Mouse (Mus musculus) urinary bladder, postnatal 4 days (tissue): ENCODE measurements around the gene Cyp11a1.

ENCODE experiments used
- DNase-seq, 2 experiments: peaks; one replicate each; pipeline ENCODE4 v3.0.0; 2021 to 2022; ENCODE audit warnings: low spot score in 2 of 2

The Cyp11a1 gene

DNA sequence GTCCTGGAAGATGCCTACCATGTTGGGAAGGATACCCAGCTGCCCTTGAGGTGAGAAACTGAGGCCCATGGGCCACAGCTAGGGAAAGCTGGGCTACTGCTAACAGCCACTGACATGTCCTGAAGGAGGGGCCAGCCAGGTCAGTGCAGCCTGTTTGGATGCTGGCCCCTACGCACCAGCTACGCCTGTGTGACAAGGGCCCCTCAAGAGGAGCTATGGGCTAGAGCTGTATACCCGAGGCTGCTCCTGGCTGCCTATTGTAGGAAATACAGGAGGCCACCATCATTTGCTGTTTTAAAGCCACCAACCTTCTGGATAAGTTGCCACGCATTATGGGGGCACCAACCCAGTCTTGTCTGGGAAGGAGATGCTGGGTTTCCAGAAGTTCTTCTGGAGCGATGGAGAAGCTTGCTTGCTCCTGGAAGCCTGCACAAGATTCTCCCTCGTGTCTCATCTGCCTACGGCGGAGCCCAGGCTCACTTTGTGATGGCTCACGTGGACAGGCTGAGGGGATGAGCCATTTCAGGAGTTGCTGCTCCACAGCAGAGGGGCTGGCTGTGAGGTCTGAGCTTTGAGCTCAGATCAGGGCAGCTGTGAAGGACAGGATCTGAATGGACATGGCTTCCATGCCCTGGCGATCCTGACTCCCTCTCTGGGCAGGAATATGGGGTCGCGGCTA is 2.3 kb downstream of the Cyp11a1 start:
- no peak for DNase-seq

DNA sequence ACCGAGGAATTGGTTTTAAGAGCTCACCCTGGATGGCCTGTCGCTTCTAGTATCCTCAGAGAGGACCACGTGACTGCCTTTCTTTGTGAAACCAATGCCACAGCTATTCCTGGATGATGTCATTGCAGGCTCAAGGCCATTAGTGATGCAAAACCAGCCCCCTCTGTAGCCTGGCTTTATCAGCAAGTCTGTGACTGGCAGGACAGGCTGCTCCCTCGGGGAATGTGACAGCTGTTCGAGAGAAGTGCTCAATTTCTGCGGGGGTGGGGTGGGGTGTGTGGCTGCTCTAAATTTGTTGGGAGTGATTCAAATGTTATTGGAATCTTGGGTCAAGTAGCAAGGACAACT is 2.8 kb downstream of the Cyp11a1 start:
- DNase-seq, result peak in 1 of 2 experiments; percentile 42

DNA sequence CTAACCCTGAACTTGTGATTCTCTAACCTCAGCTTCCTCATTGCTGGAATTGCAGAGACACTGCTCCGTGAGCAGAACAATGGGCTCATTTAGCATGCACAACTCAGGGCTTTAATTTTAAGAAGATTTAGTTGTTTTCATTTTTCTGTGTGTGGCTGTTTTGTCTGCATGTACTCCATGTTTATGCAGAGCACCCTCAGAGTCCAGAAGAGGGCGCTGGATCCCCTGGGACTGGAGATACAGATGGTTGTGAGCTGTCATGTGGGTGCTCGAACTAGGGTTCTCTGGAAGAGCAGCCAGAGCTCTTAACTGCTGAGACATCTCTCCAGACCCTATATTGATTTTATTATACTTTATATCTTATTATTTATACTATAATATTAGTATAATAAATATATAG is 3.4 kb downstream of the Cyp11a1 start:
- no peak for DNase-seq

DNA sequence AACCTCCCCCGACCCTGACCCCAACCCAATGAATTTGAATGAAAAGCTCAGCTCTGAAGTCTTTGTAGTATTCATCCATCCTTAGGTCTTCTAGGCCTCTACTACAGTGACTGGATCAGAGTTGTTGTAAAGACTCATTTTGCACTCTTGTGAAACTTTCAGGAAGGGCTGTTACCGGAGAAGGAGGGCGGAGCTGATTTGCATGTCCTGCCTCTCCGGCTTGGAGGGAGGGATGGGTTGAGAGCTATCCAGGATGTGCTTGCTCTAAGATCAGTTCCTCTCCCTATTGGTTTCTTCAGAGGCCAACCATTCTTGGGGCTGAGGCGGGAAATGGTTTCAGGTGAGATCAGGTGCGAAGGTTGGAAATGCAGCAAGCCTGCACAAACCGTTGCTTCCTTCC is 4.8 kb downstream of the Cyp11a1 start:
- no peak for DNase-seq

DNA sequence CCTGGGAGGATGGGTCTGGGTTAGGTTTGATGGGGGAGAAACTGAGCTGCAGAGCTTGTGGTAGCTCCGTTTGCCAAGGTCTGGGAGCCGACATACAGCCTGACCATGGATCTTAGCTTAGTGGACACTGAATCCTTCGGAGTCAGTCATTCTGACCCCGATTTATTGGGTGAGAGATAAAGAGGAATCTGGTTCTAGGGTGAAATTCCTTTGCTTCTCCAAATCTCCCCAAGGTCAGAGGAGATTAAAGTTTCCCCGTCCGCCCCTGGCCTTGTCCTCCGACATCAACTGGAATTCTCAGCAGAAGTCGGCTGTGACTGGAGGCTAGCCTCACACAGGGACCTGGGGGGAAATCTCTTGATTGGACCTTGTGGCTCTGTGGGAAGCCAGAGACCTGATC is 5.3 kb downstream of the Cyp11a1 start:
- DNase-seq, result no peak

DNA sequence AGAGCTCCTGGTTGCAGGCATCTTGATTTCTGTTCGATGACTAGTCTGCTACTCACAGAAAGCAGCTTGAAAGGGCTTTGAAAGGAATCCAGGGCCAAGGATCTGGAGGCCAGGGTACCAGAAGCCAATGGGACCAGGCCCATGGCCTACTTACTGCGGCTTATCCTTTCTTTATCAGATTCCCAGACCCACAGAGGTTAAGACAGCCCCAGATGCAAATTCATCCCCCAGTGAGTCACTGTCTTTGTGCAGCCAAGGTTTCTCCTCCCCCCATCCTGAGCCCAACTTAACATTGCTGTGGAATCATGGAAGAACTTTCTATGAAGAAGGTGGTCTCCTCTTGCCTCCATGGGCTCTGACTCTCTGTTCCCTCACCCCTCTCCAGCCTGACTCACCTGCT is 6.3 kb downstream of the Cyp11a1 start:
- no peak for DNase-seq

DNA sequence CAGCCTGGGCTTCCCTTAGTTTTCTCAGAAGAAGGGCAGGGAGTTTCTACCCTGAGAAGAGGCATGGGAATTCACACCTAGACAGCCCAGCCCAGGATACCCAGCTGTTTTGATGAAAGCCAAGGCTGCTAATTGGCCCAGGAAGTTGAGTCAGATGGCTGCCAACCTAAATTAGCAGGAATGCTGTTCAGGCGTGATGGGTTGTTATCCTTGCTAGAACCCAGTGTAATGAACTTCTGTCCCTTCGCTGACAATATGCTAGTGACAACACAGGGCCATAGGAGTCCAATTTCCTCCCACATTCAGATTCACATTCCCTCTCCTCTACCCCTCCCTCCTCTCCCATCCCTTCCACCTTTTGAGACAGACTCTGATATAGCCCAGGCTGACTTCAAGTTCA is 6.7 kb downstream of the Cyp11a1 start:
- no peak for DNase-seq

DNA sequence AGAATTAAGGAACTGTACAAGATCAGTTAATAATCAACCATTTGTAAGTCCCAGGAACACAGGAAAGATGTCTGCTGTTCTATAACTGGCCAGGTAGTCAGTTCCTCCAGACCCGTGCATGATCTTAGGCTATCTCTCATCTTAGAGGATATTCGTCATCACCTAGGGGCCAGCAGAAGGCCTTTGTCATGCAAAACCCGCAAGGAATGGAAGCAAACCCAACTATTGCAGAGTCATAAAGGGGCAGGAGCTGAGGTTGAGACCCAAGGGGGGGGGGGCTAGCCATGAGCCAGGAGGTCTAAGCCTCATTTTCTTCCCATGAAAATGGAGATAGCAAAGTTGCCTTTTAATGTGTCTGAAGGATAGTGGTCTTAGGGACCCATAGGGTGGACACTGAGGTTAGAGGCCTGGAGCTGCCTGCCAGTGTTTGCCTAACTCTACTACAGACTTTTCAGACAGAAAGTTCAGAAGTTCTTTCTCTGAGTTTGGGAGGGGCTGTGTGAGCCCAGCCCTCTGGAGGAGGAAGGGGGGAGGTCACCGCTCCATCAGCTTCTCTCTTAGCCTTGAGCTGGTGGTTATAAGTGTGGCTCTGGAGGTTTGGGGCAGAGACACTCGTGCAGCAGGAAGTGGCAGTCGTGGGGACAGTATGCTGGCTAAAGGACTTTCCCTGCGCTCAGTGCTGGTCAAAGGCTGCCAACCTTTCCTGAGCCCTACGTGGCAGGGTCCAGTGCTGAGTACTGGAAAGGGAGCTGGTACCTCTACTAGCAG is 8.4 kb downstream of the Cyp11a1 start:
- DNase-seq, result no peak

DNA sequence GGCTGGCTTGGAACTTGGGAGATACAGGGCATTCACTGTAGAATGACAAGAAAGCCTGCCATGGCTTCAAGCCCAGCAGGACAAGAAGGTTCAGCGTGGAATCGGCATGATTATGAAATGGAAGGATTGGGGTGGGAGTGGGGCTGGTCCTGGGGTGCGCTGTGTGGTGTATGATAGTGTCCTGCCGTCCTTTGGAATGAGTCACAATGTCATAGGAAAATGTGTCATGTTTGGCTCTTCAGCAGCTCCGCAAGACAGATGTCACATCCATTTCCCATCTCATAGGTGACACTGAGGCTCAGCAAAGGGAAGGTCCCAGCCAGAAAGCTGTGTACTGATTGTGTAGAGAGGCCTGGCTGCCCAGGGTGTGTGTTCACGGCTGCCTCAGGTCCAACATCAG is 9.6 kb downstream of the Cyp11a1 start:
- no peak for DNase-seq

DNA sequence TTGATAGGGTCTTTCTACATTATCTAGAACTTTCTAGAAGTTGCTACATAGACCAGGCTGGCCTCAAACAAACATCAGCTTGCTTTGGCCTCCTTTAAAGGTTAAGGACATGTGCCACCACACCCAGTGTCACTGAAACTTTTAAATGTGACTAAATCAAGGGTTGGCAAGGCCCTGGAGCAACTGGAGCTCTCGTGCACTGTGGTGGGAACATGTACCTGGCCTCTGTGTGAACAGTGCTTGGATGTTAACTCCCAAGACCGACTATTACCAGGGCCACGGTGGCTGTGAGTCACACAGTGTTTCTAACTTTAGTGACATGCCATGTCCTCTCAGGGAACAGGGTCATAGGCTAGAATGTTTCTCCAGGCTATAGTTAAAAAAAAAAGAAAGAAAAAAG is 10.8 kb downstream of the Cyp11a1 start:
- DNase-seq, result no peak

DNA sequence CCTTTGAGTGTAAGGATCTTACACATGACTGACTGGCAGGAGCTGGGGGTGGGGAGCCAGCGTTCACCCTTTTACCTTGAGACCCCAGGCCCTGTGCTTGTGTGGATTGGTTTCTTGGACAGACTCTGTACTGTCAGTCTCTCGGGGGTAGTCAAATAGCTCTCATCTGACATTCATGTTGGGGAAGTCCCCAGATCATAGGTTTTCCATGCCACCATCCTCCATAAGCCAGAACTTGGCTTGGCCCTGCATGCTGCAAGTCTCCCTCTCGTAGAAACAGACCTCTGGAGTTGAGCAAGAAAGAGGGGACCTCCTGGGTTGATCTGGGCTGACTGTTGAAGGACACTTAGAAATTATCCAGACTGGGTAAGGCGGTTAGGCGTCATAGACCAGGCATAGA is 12.2 kb downstream of the Cyp11a1 start:
- no peak for DNase-seq

DNA sequence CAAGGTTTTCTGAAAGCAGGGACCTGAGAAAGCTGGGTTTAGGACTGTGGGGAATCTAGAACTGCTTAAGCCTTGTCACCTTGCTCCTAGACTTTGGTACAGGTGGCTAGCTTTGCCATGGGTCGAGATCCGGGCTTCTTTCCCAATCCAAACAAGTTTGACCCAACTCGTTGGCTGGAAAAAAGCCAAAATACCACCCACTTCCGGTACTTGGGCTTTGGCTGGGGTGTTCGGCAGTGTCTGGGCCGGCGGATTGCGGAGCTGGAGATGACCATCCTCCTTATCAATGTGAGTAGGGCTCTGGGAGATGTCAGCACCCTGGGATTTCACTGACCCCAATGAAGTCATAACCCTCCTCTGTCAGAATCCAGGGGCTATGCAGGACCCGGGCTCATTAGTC is 19.8 kb downstream of the Cyp11a1 start:
- DNase-seq, result no peak

DNA sequence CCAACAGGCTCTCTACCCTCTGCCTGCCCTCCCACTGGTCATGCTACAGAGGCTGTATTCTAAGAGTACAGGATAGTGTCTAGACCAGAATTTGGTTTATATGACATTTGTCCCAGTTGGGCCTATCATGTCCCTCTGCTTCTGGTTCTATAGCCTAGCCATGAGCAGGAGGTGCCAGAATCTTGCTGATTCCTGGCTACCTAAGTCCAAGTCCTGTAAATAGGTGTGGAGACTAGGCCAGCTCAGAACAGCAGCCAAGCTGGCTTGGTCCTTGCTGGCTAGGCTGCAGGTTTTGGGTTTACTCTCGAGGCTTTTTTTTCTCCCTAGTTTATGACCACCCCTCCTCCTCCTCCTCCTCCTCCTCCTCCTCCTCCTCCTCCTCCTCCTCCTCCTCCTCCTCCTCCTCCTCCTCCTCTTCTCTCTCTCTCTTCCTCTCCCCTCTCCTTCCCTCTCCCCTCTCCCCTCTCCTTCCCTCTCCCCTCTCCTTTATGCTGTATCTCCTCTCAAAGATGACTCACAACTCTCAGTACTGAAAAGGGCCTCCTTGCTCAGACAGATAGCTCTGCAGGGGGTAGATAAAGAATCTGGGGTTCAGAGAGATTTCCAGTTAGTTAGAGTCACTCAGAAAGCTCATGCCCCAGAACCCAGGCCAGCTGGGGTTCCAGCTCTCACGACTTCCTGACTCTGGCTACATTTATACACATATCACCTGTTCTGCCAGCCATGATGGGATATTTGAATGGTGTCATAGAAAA is 21.4 kb downstream of the Cyp11a1 start:
- DNase-seq, result no peak

DNA sequence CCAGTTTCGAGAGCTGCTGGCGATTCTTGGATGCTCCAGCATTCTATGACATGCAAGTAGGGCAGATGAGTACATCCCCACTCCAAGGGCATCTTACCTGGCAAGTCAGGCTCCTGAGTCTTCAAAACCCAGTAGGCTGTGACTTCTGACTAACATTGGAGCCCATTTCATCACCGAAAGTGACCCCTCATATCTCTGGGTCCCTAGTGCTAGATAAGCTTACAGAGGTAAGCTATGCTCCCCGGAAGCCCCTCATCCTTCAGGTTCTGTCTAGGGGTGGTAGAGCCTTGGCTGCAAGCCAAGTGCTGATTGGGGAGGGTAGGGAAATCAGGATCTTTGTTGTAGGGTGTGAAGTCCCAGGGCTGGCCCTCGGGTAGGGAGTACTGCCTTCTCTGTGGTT is 22.6 kb downstream of the Cyp11a1 start:
- no peak for DNase-seq

DNA sequence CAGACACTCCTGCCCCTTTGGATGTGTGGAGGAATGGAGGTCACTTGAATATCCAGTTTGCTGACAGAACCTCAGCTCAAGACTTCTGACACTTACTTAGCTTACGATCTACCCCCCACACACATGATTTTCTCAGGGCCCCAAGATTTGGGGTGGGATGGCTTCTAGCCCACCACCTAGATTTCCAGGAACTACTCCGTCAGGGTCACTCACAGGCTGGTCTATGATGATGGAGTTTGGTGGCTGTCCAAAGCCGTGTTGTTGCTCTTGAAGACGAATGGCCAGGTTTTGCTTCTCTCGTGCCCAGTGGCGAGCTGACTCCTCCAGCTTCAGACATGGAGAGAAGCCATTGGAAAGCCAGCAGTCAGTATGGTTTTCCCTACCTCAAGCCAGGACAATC is 23.4 kb downstream of the Cyp11a1 start:
- DNase-seq, result no peak

DNA sequence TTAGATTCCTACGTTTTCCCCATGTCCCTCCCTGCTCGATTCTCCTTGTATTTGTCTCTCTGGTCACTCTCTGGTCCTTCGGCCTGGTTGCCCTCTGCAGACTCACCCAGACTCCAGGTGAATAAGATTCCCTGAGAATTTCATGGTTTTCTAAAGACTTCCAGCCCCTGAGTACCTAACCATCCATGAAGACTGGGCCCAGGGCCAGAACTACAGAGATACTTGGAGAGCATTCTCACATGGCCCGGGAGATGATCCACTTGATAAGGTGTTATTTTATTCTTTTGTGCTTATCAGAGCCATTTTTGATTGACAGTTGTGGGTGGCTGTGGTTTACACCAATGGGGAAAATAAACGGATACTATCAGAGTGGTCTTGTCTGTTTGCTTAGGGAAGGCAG is 25.7 kb downstream of the Cyp11a1 start:
- no peak for DNase-seq

DNA sequence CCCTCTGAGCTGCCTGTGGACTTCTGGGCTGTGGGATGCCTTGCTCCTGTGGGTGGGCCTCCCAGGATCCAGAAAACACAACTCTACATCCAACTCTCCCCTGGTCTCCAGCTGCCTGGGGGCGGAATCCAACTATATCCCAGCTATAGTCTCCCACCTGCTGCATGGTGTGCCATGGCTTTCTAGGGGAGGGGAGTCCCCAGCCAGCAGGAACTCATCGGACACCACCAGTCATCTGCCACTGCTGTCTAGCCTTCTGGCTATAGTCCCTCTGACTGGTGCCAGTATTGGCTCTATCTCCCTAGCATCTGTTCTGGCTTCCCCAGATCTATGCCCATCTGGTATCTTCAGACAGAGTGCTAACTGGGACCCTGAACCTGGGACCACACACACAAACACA is 29.3 kb downstream of the Cyp11a1 start:
- no peak for DNase-seq

DNA sequence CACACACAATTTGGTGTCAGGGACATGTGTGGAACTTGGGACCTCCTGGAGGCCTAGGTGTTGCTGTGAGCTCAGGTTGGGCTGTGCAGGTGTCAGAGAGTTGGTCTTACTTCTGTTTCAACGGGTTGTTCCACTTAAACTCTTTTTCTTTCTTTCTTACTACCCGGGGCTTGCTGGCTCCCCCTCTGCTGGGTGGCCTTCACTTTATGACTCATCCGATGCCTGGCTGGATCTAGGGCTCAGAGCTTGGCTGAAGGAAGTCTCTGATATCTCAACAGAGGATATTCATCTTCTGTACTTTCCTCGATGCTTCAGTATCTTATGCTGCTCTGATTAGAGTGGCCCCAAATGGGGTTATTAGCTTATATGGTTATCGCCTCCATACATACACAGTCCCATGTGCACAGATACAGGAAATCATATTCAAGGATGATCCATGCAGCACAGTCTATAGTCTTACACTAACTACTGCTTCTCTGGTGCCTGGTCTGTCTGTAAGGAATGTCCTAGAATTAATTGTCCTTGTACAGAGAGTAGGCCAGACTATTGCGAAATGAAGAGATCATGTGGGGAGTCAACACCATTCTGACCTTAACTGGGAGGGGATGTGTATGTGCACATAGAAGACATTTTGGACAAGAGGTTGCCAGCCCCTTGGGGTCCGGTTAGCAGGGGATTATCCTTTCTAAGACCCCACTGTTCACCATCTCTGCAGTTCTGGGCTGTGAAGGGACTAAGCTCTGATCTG is 29.9 kb downstream of the Cyp11a1 start:
- DNase-seq, result no peak

DNA sequence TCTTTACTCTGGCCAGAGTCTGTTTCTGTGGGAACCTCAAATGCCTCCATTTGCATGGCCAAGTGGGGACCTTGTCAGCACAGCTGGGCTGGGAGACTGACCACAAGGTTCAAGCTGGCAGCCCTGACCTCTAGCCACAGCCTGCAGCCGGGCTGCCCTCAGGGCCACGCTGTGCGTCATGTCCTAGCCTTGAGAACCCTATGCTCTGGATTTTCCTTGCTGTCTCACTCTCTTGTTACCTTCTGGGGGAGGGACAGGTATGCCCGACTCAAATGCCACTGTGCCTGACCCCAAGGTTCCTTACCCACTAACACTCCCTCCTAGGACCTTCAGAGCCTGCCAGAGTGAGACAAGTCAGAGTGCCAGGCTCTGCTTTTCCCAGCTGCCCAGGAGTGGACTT is 30.8 kb downstream of the Cyp11a1 start:
- no peak for DNase-seq

DNA sequence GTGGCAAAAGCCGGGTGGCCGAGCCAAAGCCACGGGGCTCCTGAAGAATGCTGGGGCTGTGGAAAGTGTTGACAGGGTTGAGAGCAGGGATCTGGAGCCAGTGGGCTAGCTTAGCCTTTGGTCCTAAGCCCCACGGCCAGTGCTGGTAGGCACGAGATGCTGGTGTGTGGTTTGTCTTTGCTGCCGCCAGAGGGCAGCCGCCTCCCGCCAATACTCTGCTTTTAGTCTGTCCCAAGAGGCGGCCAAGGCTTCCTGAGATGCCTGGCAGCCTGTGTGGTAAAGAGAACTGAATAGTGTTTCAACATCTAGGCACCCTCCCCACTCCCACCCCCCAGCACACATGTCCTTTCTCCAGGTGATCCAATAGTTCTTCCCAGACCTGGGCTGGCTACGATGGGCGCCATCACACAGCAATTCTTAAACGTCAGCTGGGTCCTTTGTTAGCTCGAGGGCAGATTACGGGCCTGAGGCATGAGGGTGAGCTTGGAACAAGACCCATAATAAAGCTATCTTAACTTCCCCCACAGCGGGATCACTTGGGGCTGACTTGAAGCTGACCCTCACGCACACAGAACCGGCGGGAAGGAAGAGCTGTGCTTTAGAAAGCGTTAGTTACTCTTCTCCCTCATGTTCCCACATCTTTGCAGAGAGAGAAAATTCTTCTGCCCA is 32.4 kb downstream of the Cyp11a1 start:
- DNase-seq, result peak; percentile 60 to 75

DNA sequence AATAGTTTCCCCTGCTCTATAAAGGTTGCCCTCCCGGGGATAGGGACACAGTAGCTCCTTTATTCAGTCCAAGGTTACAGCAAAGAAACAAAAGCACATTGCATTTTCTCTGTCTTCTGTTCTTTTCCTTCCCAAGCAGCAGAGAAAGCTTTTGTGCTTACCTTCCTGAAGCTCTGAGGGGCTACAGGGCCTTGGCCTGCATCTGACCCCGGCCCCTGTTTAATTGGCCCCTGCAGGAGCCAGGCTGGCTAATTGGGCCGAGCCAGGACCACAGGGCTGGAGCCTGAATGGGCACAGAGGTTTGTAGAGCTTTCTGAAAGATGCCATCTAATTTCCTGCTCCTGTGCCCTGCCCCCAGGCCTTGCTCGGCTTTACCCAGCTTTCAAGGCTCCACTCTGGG is 34.8 kb downstream of the Cyp11a1 start:
- no peak for DNase-seq

DNA sequence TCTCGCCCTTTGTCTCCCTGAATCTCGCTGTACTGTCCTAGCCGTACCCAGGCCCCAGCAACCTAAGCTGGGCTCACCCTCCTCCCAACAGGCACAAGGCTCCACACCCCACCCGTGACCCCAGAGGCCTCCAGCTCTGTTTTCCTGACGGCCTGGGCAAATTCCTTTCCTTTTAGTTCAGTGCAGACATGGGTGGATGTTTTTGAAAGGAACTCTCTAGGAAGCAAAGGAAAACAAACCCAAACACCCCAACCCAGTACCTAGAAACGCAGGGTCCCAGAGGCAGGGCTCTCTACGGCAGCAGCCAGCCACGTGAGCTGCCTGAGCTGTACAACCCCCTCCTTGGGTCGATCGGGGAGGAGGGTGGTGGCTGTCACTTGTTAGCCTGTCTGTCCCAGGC is 36.2 kb downstream of the Cyp11a1 start:
- DNase-seq, result no peak
